Mouse (Mus musculus) monocyte, adult 5-6 weeks (primary cell): Measurements from ENCODE around the gene Usp48. TPM values are rescaled to one million over a fixed set of nuclear protein-coding genes. Genes with fewer than 3 reads are reported as not detected.

Experiments used
- ATAC-seq: fragments of 153-309, 156-312 bp; replicated peaks from 2 replicates; pipeline ENCODE4 v1.8.0; 2017; ENCODE audit warnings: mild to moderate bottlenecking; ENCODE audit not compliant: low TSS enrichment, insufficient number of reproducible peaks, severe bottlenecking, poor library complexity, low FRiP score
- total RNA-seq: library from RNA; stranded (forward); fragments of 200-1000, 200-491, 200-594 nt; gene quantifications from 3 replicates; pipeline ENCODE4 v1.2.3, GENCODE M21; 2017

Usp48 gene
- total RNA-seq, 1 experiment from 2014 or later, result 161 TPM

- no peak for ATAC-seq
Observed at GRCm38 (mm10) chr4:137700960-137701359, 107.4 kb downstream of the Usp48 start.

- no peak for ATAC-seq
Observed at GRCm38 (mm10) chr4:137703077-137703476, 109.5 kb downstream of the Usp48 start.

- ATAC-seq, result no peak
Observed at GRCm38 (mm10) chr4:137704561-137704960, 111.0 kb downstream of the Usp48 start.

GRCm38 (mm10) chr4:137705379-137705778 is 111.8 kb downstream of the Usp48 start:
- no peak for ATAC-seq

- no peak for ATAC-seq
Observed at GRCm38 (mm10) chr4:137706510-137706909, 113.0 kb downstream of the Usp48 start.

- ATAC-seq, result no peak
Observed at GRCm38 (mm10) chr4:137707216-137707990, 113.8 kb downstream of the Usp48 start.

Other genes starting within 250 kb of the Usp48 start
- gene Cdc42, start 236.0 kb upstream of the Usp48 start, total RNA-seq, result 966 to 1,065 TPM (median 980 TPM) in 3 replicates
- gene Cela3a, start 184.0 kb upstream of the Usp48 start, total RNA-seq, result not detected in 3 replicates
- gene Cela3b, start 163.2 kb upstream of the Usp48 start, total RNA-seq, result not detected in 3 replicates
- gene 1700013G24Rik, start 140.5 kb upstream of the Usp48 start, total RNA-seq, result not detected in 3 replicates
- gene Hspg2, start 125.0 kb upstream of the Usp48 start, total RNA-seq, result under 0.01 TPM in 1 of 3 replicates, not detected in the others
- gene Ldlrad2, start 19.2 kb upstream of the Usp48 start, total RNA-seq, result not detected in 3 replicates
- gene Rap1gap, start 71.0 kb downstream of the Usp48 start, total RNA-seq, result 2.3 to 5.5 TPM (median 3.0 TPM) in 3 replicates
- gene Alpl, start 202.6 kb downstream of the Usp48 start, total RNA-seq, result not detected in 3 replicates